Mouse (Mus musculus): ENCODE results near the gene Sf3a1. TPM values are rescaled to one million over a fixed set of nuclear protein-coding genes. Genes with fewer than 3 reads are reported as not detected.

Gene Sf3a1
- total and polyA plus RNA-seq, 3 experiments = 32.1 to 101 (median 77.0) TPM

DNA sequence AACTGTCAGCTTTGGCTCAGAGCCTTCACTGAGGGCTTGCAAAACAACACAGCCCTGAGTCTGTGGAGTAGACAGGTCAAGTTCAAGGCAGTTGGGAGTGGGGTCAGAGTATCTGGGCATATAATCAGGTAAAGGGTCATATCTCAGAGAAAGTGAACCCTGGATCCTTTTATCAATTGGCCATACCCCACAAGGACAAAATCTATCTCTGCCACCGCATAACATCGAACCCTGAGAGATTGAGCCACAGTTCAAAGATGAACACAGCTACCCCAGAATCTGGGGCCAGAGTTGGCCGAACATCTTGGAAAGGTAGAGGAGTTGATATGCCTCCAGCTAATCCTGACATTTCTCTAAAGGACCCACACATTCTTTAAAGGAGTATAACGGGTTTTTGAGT lies 48.1 kb upstream of the Sf3a1 start:
- H3K27ac ChIP-seq (ENCODE audit: control insufficient read depth, low read depth, low read length) = no peak overlapping the region
- H3K9me3 ChIP-seq (replicated peaks; ENCODE audit: insufficient read depth, low read length) = no peaks in the 10 kb centered on the region
- no peak for DNase-seq (ENCODE audit: low read depth, low spot score)
- H3K79me2 ChIP-seq (ENCODE audit: control insufficient read depth, insufficient read depth, low read length, poor library complexity) = no peaks in the 10 kb centered on the region
- peaks cover 3 to 26% of the 10 kb centered on the region in 2 experiments; a peak in 3 of 4 replicates for H3K36me3 ChIP-seq (ENCODE audit: control insufficient read depth in 1 of 2, insufficient read depth in 2 of 2, low read length in 2 of 2)
- peaks cover 26 to 36% of the 10 kb centered on the region in 2 experiments for H3K4me1 ChIP-seq (ENCODE audit: control insufficient read depth in 1 of 2, insufficient read depth in 2 of 2, low read length in 2 of 2)
- TF ChIP-seq NRF1 (IDR thresholded peaks at IDR 0.05; ENCODE audit: insufficient read depth, low read depth, low read length, poor library complexity, severe bottlenecking) (no peak), ZMIZ1 (IDR thresholded peaks at IDR 0.05; ENCODE audit: low read depth, low read length) (no peak), RAD21 (IDR thresholded peaks at IDR 0.05; ENCODE audit: low read depth, low read length) (no peak), ZNF384 (IDR thresholded peaks at IDR 0.05; ENCODE audit: low read depth, low read length) (no peak), KAT2A (conservative IDR thresholded peaks at IDR 0.05; ENCODE audit: low read depth, low read length) (no peak), USF2 (IDR thresholded peaks at IDR 0.05; ENCODE audit: borderline replicate concordance in 1 of 2, insufficient read depth in 1 of 2, low read depth in 1 of 2, low read length in 2 of 2) (no peak), MAX (IDR thresholded peaks at IDR 0.05; ENCODE audit: low read length) (no peak), RCOR1 (IDR thresholded peaks at IDR 0.05; ENCODE audit: low read depth, low read length) (no peak), EP300 (IDR thresholded peaks at IDR 0.05; ENCODE audit: low read depth in 1 of 2, low read length in 2 of 2) (no peak), MEF2A (IDR thresholded peaks at IDR 0.05; ENCODE audit: extremely low read depth, insufficient replicate concordance, low read depth, low read length, poor library complexity, severe bottlenecking) (no peak), USF1 (IDR thresholded peaks at IDR 0.05; ENCODE audit: low read depth, low read length) (no peak), CHD2 (IDR thresholded peaks at IDR 0.05; ENCODE audit: low read length) (no peak), UBTF (IDR thresholded peaks at IDR 0.05; ENCODE audit: borderline replicate concordance, insufficient read depth, low read depth, low read length) (no peak), TCF12 (IDR thresholded peaks at IDR 0.05; ENCODE audit: low read depth, low read length) (no peak), E2F4 (IDR thresholded peaks at IDR 0.05; ENCODE audit: borderline replicate concordance, low read depth, low read length) (no peak), HCFC1 (IDR thresholded peaks at IDR 0.05; ENCODE audit: low read depth, low read length) (no peak), MYB (IDR thresholded peaks at IDR 0.05; ENCODE audit: low read depth, low read length) (no peak)
- no peak overlapping the region for H3K9ac ChIP-seq (ENCODE audit: control insufficient read depth, low read depth, low read length, poor library complexity, severe bottlenecking)
- no peak overlapping the region for H3K4me3 ChIP-seq (ENCODE audit: control insufficient read depth in 1 of 2, insufficient read depth in 1 of 2, low read depth in 2 of 2, low read length in 2 of 2)
- H3K27me3 ChIP-seq (ENCODE audit: control insufficient read depth in 1 of 2, insufficient read depth in 2 of 2, low read length in 2 of 2) = no peaks in the 10 kb centered on the region

DNA sequence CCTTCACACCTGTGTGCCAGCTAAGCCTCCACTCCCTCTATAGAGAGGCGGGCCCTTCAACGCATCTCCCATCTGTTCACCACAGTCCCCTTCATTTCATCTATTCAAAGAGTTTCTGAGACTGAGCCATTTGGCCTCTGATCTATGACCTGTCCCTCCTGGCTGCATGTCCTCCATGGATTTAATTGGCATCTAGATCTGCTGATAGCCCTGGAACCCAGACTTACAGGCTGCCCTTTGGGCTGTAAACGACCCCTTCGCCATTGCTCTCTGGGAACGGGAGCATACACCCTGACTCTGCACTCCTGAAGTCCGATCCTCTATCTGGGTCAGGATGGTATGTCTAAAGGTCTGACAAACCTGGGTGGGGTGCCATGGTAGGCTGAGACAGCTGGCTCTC lies 47.3 kb upstream of the Sf3a1 start:
- H3K9ac ChIP-seq (ENCODE audit: control insufficient read depth, low read depth, low read length, poor library complexity, severe bottlenecking) = no peak overlapping the region
- TF ChIP-seq MYB (IDR thresholded peaks at IDR 0.05; ENCODE audit: low read depth, low read length) = no peak
- TF ChIP-seq ZKSCAN1 (IDR thresholded peaks at IDR 0.05; ENCODE audit: low read depth, low read length) = no peak

More for the DNA sequence above, 47.3 kb upstream of the Sf3a1 start:
- Histone ChIP-seq H3K4me3 (ENCODE audit: control insufficient read depth in 1 of 2, insufficient read depth in 1 of 2, low read depth in 2 of 2, low read length in 2 of 2) (no peak overlapping the region), H3K79me2 (ENCODE audit: control insufficient read depth, insufficient read depth, low read length, poor library complexity) (no peaks in the 10 kb centered on the region), H3K9me3 (replicated peaks; ENCODE audit: insufficient read depth, low read length) (no peaks in the 10 kb centered on the region), H3K4me1 (ENCODE audit: control insufficient read depth in 1 of 2, insufficient read depth in 2 of 2, low read length in 2 of 2) (peaks cover 29 to 44% of the 10 kb centered on the region in 2 experiments), H3K27ac (ENCODE audit: control insufficient read depth, low read depth, low read length) (no peak overlapping the region), H3K36me3 (ENCODE audit: control insufficient read depth in 1 of 2, insufficient read depth in 2 of 2, low read length in 2 of 2) (peaks cover 3 to 33% of the 10 kb centered on the region in 2 experiments; a peak in 3 of 4 replicates), H3K27me3 (ENCODE audit: control insufficient read depth in 1 of 2, insufficient read depth in 2 of 2, low read length in 2 of 2) (no peaks in the 10 kb centered on the region)
- DNase-seq (ENCODE audit: low read depth, low spot score) = no peak
